Mouse (Mus musculus): ENCODE results near the gene Gm3336. TPM values are rescaled to one million over a fixed set of nuclear protein-coding genes. Genes with fewer than 3 reads are reported as not detected.

Gene Gm3336
- polyA plus RNA-seq, 1 experiment from 2014 or later = 0.19 TPM

- Histone ChIP-seq H3K36me3 (ENCODE audit: control insufficient read depth, insufficient read depth, low read length) (no peaks in the 10 kb centered on the region), H3K9ac (ENCODE audit: low read depth, low read length) (peak overlapping the region; percentile 69; the same call in 1 of the 2 replicates), H3K27me3 (replicated peaks; ENCODE audit: control insufficient read depth, insufficient read depth, low read length) (no peaks in the 10 kb centered on the region), H3K4me3 (ENCODE audit: low read length) (peak overlapping the region; percentile 36), H3K4me2 (ENCODE audit: low read length) (peak overlapping the region; percentile 68), H3K9me3 (ENCODE audit: control insufficient read depth, low read length) (no peaks in the 10 kb centered on the region), H3K4me1 (ENCODE audit: control insufficient read depth, insufficient read depth, low read depth, low read length) (peaks cover 10% of the 10 kb centered on the region), H3K27ac (ENCODE audit: low read depth, low read length) (peak overlapping the region; percentile 34; the same call in 1 of the 2 replicates)
- 45% methylated on average over 4 of the region's 4 CpGs for WGBS
- no peak for ATAC-seq
Observed at GRCm38 (mm10) chr8:70691230-70691629, 27.1 kb upstream of the Gm3336 start.

DNA sequence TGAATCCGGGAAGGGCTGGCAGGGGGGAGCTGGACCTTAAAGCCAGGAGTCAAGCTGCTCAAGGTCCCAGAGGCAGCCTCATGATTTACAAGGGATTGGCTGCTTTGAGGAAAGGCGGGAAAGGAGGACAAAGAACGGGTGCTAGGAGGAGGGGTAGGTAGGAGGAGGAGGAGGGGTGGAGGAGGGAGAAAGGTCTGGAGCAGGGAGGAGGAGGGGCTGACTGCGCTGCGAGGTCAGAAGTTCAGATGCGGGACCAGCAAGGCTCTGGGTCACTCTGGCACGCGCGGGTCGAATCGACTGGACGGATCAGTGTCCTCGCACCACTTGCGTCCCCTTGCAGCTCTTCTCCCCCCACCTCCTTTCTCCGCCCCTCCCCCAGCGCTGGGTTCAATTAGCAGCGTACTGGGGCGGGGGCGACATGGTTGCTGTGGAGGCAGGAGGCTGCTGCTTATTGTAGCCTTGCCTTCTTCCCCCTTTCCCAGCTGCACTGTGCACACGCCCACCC lies 26.6 kb upstream of the Gm3336 start:
- 2% methylated on average over 16 of the region's 20 CpGs for WGBS
- Histone ChIP-seq H3K4me3 (ENCODE audit: low read length) (peak overlapping the region; percentile 36), H3K27me3 (replicated peaks; ENCODE audit: control insufficient read depth, insufficient read depth, low read length) (no peaks in the 10 kb centered on the region), H3K4me2 (ENCODE audit: low read length) (peak overlapping the region; percentile 68), H3K9me3 (ENCODE audit: control insufficient read depth, low read length) (no peaks in the 10 kb centered on the region), H3K27ac (ENCODE audit: low read depth, low read length) (peak overlapping the region; percentile 34; the same call in 1 of the 2 replicates), H3K4me1 (ENCODE audit: control insufficient read depth, insufficient read depth, low read depth, low read length) (peaks cover 15% of the 10 kb centered on the region), H3K9ac (ENCODE audit: low read depth, low read length) (peak overlapping the region; percentile 69), H3K36me3 (ENCODE audit: control insufficient read depth, insufficient read depth, low read length) (no peaks in the 10 kb centered on the region)
- peak; percentile 25 for ATAC-seq

GRCm38 (mm10) chr8:70693636-70694035 lies 24.7 kb upstream of the Gm3336 start:
- WGBS = 81% methylated on average over 5 of the region's 5 CpGs
- no peak for ATAC-seq
- Histone ChIP-seq H3K36me3 (ENCODE audit: control insufficient read depth, insufficient read depth, low read length) (no peaks in the 10 kb centered on the region), H3K9ac (ENCODE audit: low read depth, low read length) (no peak overlapping the region), H3K9me3 (ENCODE audit: control insufficient read depth, low read length) (no peaks in the 10 kb centered on the region), H3K4me3 (ENCODE audit: low read length) (no peak overlapping the region), H3K27me3 (replicated peaks; ENCODE audit: control insufficient read depth, insufficient read depth, low read length) (no peaks in the 10 kb centered on the region), H3K27ac (ENCODE audit: low read depth, low read length) (no peak overlapping the region), H3K4me1 (ENCODE audit: control insufficient read depth, insufficient read depth, low read depth, low read length) (peaks cover 29% of the 10 kb centered on the region), H3K4me2 (ENCODE audit: low read length) (no peak overlapping the region)

DNA sequence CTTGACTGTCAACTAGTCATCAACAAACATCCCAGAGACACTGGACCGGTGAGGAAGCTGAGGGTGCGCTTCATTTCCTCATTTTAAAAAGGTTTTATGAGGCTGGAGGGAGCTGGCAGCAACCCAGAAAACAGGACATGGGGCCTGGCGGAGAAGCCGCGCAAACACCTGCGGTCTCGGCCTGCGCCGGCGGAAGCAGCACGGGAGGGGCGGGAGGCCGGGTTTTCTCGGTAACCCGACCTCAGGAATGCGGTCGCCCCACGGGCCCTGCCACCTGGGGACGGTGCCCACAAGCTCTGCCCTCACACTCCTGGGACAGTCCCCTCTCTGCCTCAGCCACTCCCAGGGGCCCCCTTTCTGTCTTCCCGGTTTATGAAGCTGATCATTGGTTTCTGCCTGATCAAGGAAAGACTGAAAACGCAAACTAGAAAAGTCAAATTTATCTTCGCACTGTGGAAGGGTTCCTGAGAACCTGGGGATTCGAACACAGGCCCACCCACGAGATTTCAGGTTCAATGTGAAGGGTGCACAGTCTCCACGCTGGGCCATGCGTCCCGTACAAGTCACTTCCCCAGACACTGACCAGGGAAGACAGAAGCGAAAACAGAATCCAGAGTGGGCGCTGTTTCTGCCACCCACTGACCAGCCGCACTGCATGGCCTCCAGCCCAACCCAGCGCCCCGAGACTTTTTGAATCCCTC lies 22.9 kb upstream of the Gm3336 start:
- no peak overlapping the region for H3K27ac ChIP-seq (ENCODE audit: low read depth, low read length)
- H3K4me1 ChIP-seq (ENCODE audit: control insufficient read depth, insufficient read depth, low read depth, low read length) = peaks cover 29% of the 10 kb centered on the region
- WGBS = 32% methylated on average over 32 of the region's 32 CpGs
- H3K9ac ChIP-seq (ENCODE audit: low read depth, low read length) = no peak overlapping the region
- H3K4me3 ChIP-seq (ENCODE audit: low read length) = no peak overlapping the region
- H3K36me3 ChIP-seq (ENCODE audit: control insufficient read depth, insufficient read depth, low read length) = no peaks in the 10 kb centered on the region
- no peak for ATAC-seq
- no peaks in the 10 kb centered on the region for H3K9me3 ChIP-seq (ENCODE audit: control insufficient read depth, low read length)
- H3K27me3 ChIP-seq (replicated peaks; ENCODE audit: control insufficient read depth, insufficient read depth, low read length) = no peaks in the 10 kb centered on the region
- H3K4me2 ChIP-seq (ENCODE audit: low read length) = no peak overlapping the region

GRCm38 (mm10) chr8:70696019-70696885 lies 22.1 kb upstream of the Gm3336 start:
- peak overlapping the region; percentile 32 for H3K4me3 ChIP-seq (ENCODE audit: low read length)

DNA sequence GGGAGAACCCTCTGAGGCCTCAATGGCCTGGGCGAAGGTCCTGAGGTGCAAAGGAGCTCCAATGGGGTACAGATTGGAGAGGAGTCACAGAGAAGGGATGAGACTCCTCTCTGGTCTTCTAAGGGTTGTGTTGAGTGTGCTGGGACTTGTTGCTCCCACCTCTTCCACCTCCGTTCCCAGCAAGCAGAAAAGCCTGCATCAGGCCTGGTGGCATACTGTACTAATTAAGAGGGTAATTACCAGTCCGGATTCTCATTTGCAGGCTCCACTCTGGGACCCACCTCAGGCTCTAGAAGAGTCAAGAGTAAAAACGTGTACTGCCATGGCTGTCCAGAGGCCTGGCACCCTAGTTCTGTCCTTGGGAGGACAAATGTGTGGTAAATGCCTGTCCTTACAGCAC lies 21.4 kb upstream of the Gm3336 start:
- no peaks in the 10 kb centered on the region for H3K36me3 ChIP-seq (ENCODE audit: control insufficient read depth, insufficient read depth, low read length)
- no peaks in the 10 kb centered on the region for H3K9me3 ChIP-seq (ENCODE audit: control insufficient read depth, low read length)
- H3K4me3 ChIP-seq (ENCODE audit: low read length) = peak overlapping the region; percentile 32; the same call in 1 of the 2 replicates
- peak overlapping the region; percentile 67 for H3K4me2 ChIP-seq (ENCODE audit: low read length)
- H3K27me3 ChIP-seq (replicated peaks; ENCODE audit: control insufficient read depth, insufficient read depth, low read length) = no peaks in the 10 kb centered on the region
- H3K27ac ChIP-seq (ENCODE audit: low read depth, low read length) = peak overlapping the region; percentile 65
- 31% methylated on average over 4 of the region's 4 CpGs for WGBS
- peak overlapping the region; percentile 68 for H3K9ac ChIP-seq (ENCODE audit: low read depth, low read length)
- ATAC-seq = no peak
- peaks cover 33% of the 10 kb centered on the region for H3K4me1 ChIP-seq (ENCODE audit: control insufficient read depth, insufficient read depth, low read depth, low read length)

More at GRCm38 (mm10) chr8:70696019-70696885, 22.1 kb upstream of the Gm3336 start:
- Histone ChIP-seq H3K9me3 (ENCODE audit: control insufficient read depth, low read length) (no peaks in the 10 kb centered on the region), H3K4me1 (ENCODE audit: control insufficient read depth, insufficient read depth, low read depth, low read length) (peaks cover 32% of the 10 kb centered on the region), H3K9ac (ENCODE audit: low read depth, low read length) (peak overlapping the region; percentile 68), H3K27me3 (replicated peaks; ENCODE audit: control insufficient read depth, insufficient read depth, low read length) (no peaks in the 10 kb centered on the region), H3K27ac (ENCODE audit: low read depth, low read length) (peak overlapping the region; percentile 65), H3K36me3 (ENCODE audit: control insufficient read depth, insufficient read depth, low read length) (no peaks in the 10 kb centered on the region), H3K4me2 (ENCODE audit: low read length) (peak overlapping the region; percentile 67)
- 5% methylated on average over 31 of the region's 31 CpGs for WGBS
- ATAC-seq = no peak

DNA sequence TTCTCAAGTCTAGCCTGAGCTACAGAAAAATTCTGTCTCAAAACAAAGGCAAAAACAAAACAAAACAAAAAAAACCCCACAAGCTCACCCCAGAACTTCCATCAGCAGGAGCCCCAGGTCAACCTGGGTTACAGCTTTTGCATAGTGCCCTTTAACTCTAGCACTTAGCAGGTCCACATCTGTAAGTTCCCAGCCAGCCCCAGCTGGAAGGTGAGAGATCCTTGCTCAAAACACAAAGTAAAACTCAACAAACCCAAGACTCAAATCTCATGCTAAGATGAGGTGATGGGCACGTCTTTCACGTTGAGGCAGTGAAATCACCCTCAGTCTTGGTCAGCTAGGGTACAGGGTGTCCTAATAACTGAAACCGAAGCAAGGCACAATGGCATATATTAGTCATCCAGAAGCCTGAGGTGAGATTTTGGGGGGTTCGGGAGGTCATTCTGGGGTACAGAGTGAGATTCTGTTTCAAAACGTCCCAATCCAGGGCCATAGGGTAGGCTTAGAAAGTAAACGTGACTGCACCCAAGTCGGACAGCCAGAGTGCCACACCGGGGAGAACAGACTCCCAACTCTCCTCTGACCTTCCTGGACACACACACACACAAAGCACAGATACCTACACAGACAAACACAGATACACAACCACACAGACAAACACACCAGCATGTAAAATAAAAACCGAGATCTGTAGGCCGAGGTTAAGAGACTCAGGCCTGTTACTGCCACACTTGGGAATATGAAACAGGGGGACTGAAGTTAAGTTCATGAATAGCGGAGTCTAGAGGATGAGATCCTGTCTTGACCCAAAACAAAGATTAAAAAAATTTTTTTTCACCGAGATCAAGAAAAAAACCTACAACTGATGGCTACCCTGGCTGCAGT lies 20.7 kb upstream of the Gm3336 start:
- Histone ChIP-seq H3K27ac (ENCODE audit: low read depth, low read length) (peak overlapping the region; percentile 91), H3K4me2 (ENCODE audit: low read length) (peak overlapping the region; percentile 65), H3K4me1 (ENCODE audit: control insufficient read depth, insufficient read depth, low read depth, low read length) (peaks cover 37% of the 10 kb centered on the region), H3K36me3 (ENCODE audit: control insufficient read depth, insufficient read depth, low read length) (no peaks in the 10 kb centered on the region), H3K4me3 (ENCODE audit: low read length) (peak overlapping the region; percentile 95), H3K9me3 (ENCODE audit: control insufficient read depth, low read length) (no peaks in the 10 kb centered on the region), H3K9ac (ENCODE audit: low read depth, low read length) (peak overlapping the region; percentile 56), H3K27me3 (replicated peaks; ENCODE audit: control insufficient read depth, insufficient read depth, low read length) (no peaks in the 10 kb centered on the region)
- ATAC-seq = no peak
- WGBS = 72% methylated on average over 12 of the region's 12 CpGs

DNA sequence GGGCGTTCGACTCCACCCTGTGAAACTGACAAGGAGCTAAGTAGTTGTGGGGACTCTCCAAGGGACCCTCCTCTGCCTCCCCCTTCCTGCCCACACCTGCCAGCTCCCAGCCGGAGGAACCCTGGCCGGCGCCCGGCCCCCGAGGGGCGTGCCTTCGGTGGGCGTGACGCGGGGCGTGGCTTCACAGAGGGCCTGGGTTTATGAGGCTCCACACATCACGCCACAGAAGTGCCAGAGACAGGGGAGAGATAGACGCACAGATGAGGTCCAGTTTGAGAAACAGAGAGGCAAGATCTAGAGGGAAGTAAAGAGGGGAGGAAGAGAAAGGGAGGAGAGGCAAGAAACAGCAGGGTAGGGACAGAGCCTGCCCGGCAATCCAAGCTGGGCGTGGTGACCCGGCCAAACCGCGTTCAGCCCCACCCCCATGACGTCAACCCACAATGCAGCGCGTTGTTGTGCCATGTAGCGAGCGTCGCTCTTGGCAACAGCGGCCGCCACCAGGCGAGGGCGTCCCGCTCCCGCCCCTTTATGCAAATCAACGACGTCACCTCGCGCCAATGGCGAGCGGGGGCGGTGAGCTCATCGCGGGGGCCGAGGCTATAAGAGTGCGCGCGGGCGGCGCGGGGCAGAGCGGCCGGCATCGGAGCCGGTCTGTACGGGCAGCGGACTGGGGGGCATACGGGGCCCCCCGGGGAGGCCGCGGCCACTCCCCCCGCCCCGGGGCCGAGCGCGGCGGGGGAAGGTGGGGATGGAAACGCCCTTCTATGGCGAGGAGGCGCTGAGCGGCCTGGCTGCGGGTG lies 19.8 kb upstream of the Gm3336 start, which contains the start of gene Jund:
TSS of gene Jund (plus strand) at position 640 of the 800 bp plus-strand sequence.
- WGBS = under 1% methylated on average over 56 of the region's 69 CpGs
- ATAC-seq = peak; percentile 88
- H3K27ac ChIP-seq (ENCODE audit: low read depth, low read length) = peak within 1 kb of the TSS; percentile 99
- peaks cover 42% of the 10 kb centered on the region for H3K4me1 ChIP-seq (ENCODE audit: control insufficient read depth, insufficient read depth, low read depth, low read length)
- no peaks in the 10 kb centered on the region for H3K9me3 ChIP-seq (ENCODE audit: control insufficient read depth, low read length)
- no peaks in the 10 kb centered on the region for H3K27me3 ChIP-seq (replicated peaks; ENCODE audit: control insufficient read depth, insufficient read depth, low read length)
- H3K9ac ChIP-seq (ENCODE audit: low read depth, low read length) = peak within 1 kb of the TSS; percentile 99
- H3K4me2 ChIP-seq (ENCODE audit: low read length) = peak within 1 kb of the TSS; percentile 86
- peak within 1 kb of the TSS; percentile 95 for H3K4me3 ChIP-seq (ENCODE audit: low read length)
- no peaks in the 10 kb centered on the region for H3K36me3 ChIP-seq (ENCODE audit: control insufficient read depth, insufficient read depth, low read length)
